Mouse (Mus musculus): ENCODE results near the gene Dbh. TPM values are rescaled to one million over a fixed set of nuclear protein-coding genes. Genes with fewer than 3 reads are reported as not detected.

The Dbh gene
- total and polyA plus RNA-seq, 3 experiments: not detected

DNA sequence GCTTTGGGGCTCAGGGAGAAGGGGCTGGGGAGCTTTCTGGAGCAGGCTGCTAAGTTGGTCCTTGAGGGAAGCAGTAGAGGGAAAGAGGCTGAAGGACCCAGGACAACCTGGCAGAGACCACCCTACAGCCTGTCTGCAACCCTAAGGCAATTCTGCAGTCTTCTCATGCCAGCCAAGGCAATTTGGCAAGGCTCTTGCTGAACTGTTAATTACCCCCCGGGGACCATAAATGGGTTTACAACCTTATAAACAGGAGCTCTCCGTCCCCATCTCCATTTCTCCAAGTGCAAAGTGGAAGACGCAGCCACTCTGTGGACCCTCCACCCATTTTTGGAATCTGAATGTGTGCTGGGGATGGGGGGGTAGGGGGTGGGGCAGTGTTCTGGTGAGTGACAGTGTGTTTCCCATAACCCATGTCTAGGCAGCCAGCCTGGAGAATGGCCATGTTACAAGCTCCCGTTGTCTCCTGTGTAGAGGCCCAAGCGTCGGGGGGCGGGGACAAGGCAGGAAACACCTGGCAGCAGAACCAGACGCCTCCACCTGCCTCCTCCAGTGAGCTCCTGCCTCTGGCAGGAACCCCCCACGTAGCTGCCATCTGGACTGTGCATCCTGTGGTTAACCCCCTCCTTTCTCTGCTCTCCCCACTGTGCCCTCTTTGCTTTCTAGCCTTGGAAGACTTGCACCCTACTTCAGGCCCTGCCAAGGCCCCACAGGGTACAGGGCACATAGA lies 43.2 kb upstream of the Dbh start:
- H3K79me2 ChIP-seq (ENCODE audit: control insufficient read depth, insufficient read depth, low read length, poor library complexity): no peaks in the 10 kb centered on the region
- TF ChIP-seq MYC (IDR thresholded peaks at IDR 0.05; ENCODE audit: low read depth, low read length): no peak
- no peak for TF ChIP-seq UBTF (IDR thresholded peaks at IDR 0.05; ENCODE audit: borderline replicate concordance, insufficient read depth, low read depth, low read length)
- TF ChIP-seq NRF1 (IDR thresholded peaks at IDR 0.05; ENCODE audit: insufficient read depth, low read depth, low read length, poor library complexity, severe bottlenecking): no peak
- TF ChIP-seq ZNF384 (IDR thresholded peaks at IDR 0.05; ENCODE audit: low read depth, low read length): no peak
- no peak for TF ChIP-seq MYB (IDR thresholded peaks at IDR 0.05; ENCODE audit: low read depth, low read length)
- TF ChIP-seq CHD2 (IDR thresholded peaks at IDR 0.05; ENCODE audit: low read length): no peak
- TF ChIP-seq RCOR1 (IDR thresholded peaks at IDR 0.05; ENCODE audit: low read depth, low read length): no peak
- no peak for TF ChIP-seq TAL1 (IDR thresholded peaks at IDR 0.05; ENCODE audit: low read length)
- no peak for TF ChIP-seq MAZ (IDR thresholded peaks at IDR 0.05; ENCODE audit: low read depth, low read length)
- TF ChIP-seq SIN3A (IDR thresholded peaks at IDR 0.05; ENCODE audit: low read length): no peak
- TF ChIP-seq E2F4 (IDR thresholded peaks at IDR 0.05; ENCODE audit: borderline replicate concordance, low read depth, low read length): no peak
- H3K4me1 ChIP-seq (ENCODE audit: control insufficient read depth in 1 of 2, insufficient read depth in 2 of 2, low read length in 2 of 2): no peaks in the 10 kb centered on the region
- H3K4me3 ChIP-seq (ENCODE audit: control insufficient read depth in 1 of 2, insufficient read depth in 1 of 2, low read depth in 2 of 2, low read length in 2 of 2): no peak overlapping the region
- no peaks in the 10 kb centered on the region for H3K9me3 ChIP-seq (replicated peaks; ENCODE audit: insufficient read depth, low read length)
- no peak overlapping the region for H3K9ac ChIP-seq (ENCODE audit: control insufficient read depth, low read depth, low read length, poor library complexity, severe bottlenecking)
- peaks cover 0 to 1% of the 10 kb centered on the region in 2 experiments for H3K27me3 ChIP-seq (ENCODE audit: control insufficient read depth in 1 of 2, insufficient read depth in 2 of 2, low read length in 2 of 2)
- H3K36me3 ChIP-seq (ENCODE audit: control insufficient read depth in 1 of 2, insufficient read depth in 2 of 2, low read length in 2 of 2): no peaks in the 10 kb centered on the region
- no peak for DNase-seq (ENCODE audit: low read depth, low spot score)
- H3K27ac ChIP-seq (ENCODE audit: control insufficient read depth, low read depth, low read length): no peak overlapping the region

- H3K9me3 ChIP-seq (replicated peaks; ENCODE audit: insufficient read depth, low read length): no peaks in the 10 kb centered on the region
- TF ChIP-seq SMC3 (IDR thresholded peaks at IDR 0.05; ENCODE audit: low read depth, low read length) (no peak), RCOR1 (IDR thresholded peaks at IDR 0.05; ENCODE audit: low read depth, low read length) (no peak), POLR2A (IDR thresholded peaks at IDR 0.05; ENCODE audit: control insufficient read depth in 1 of 2, insufficient read depth in 1 of 2, low read depth in 1 of 2, low read length in 2 of 2, poor library complexity in 1 of 2) (no peak), ZNF384 (IDR thresholded peaks at IDR 0.05; ENCODE audit: low read depth, low read length) (no peak), CHD2 (IDR thresholded peaks at IDR 0.05; ENCODE audit: low read length) (no peak)
- H3K4me3 ChIP-seq (ENCODE audit: control insufficient read depth in 1 of 2, insufficient read depth in 1 of 2, low read depth in 2 of 2, low read length in 2 of 2): no peak overlapping the region
- H3K27ac ChIP-seq (ENCODE audit: control insufficient read depth, low read depth, low read length): no peak overlapping the region
- no peak overlapping the region for H3K9ac ChIP-seq (ENCODE audit: control insufficient read depth, low read depth, low read length, poor library complexity, severe bottlenecking)
- no peaks in the 10 kb centered on the region for H3K4me1 ChIP-seq (ENCODE audit: control insufficient read depth in 1 of 2, insufficient read depth in 2 of 2, low read length in 2 of 2)
- H3K79me2 ChIP-seq (ENCODE audit: control insufficient read depth, insufficient read depth, low read length, poor library complexity): no peaks in the 10 kb centered on the region
- DNase-seq (ENCODE audit: low read depth, low spot score): no peak
- H3K36me3 ChIP-seq (ENCODE audit: control insufficient read depth in 1 of 2, insufficient read depth in 2 of 2, low read length in 2 of 2): no peaks in the 10 kb centered on the region
- H3K27me3 ChIP-seq (ENCODE audit: control insufficient read depth in 1 of 2, insufficient read depth in 2 of 2, low read length in 2 of 2): peaks cover 0 to 1% of the 10 kb centered on the region in 2 experiments
Measured at GRCm38 (mm10) chr2:27122578-27122977, 42.5 kb upstream of the Dbh start.

- H3K79me2 ChIP-seq (ENCODE audit: control insufficient read depth, insufficient read depth, low read length, poor library complexity): no peaks in the 10 kb centered on the region
- no peak for TF ChIP-seq POLR2A (IDR thresholded peaks at IDR 0.05; ENCODE audit: control insufficient read depth in 1 of 2, insufficient read depth in 1 of 2, low read depth in 1 of 2, low read length in 2 of 2, poor library complexity in 1 of 2)
- no peak overlapping the region for H3K4me3 ChIP-seq (ENCODE audit: control insufficient read depth in 1 of 2, insufficient read depth in 1 of 2, low read depth in 2 of 2, low read length in 2 of 2)
- H3K36me3 ChIP-seq (ENCODE audit: control insufficient read depth in 1 of 2, insufficient read depth in 2 of 2, low read length in 2 of 2): no peaks in the 10 kb centered on the region
- peaks cover 0 to 1% of the 10 kb centered on the region in 2 experiments for H3K27me3 ChIP-seq (ENCODE audit: control insufficient read depth in 1 of 2, insufficient read depth in 2 of 2, low read length in 2 of 2)
- H3K9ac ChIP-seq (ENCODE audit: control insufficient read depth, low read depth, low read length, poor library complexity, severe bottlenecking): no peak overlapping the region
- DNase-seq (ENCODE audit: low read depth, low spot score): no peak
- no peak overlapping the region for H3K27ac ChIP-seq (ENCODE audit: control insufficient read depth, low read depth, low read length)
- no peaks in the 10 kb centered on the region for H3K4me1 ChIP-seq (ENCODE audit: control insufficient read depth in 1 of 2, insufficient read depth in 2 of 2, low read length in 2 of 2)
- no peaks in the 10 kb centered on the region for H3K9me3 ChIP-seq (replicated peaks; ENCODE audit: insufficient read depth, low read length)
Measured at GRCm38 (mm10) chr2:27123121-27123520, 41.9 kb upstream of the Dbh start.

Data from MEL (cell line).